Mouse (Mus musculus) MEL (cell line): Measurements from ENCODE around the gene C2. TPM values are rescaled to one million over a fixed set of nuclear protein-coding genes. Genes with fewer than 3 reads are reported as not detected.
A peak's percentile ranks its signal among the peaks of the same experiment; 100 is the strongest.

Source experiments
- DNase-seq: peaks from one replicate; pipeline ENCODE4 v3.0.0; 2011; ENCODE audit warnings: low read depth, low spot score
- H3K27ac ChIP-seq: 2 replicates; pipeline ENCODE4 v1.5.1; 2012; ENCODE audit warnings: low read depth, mild to moderate bottlenecking, control low read depth, low read length, moderate library complexity; ENCODE audit not compliant: control insufficient read depth
- H3K27me3 ChIP-seq, 2 experiments: fragments of 150-350 bp in 1 of 2; sonication (generic) in 1 of 2; 2 replicates each; pipeline ENCODE4 v1.6.1; 2012; ENCODE audit warnings: low read length in 2 of 2, mild to moderate bottlenecking in 2 of 2, improper control_type of control experiment in 1 of 2, moderate library complexity in 1 of 2; ENCODE audit not compliant: insufficient read depth in 2 of 2, control insufficient read depth in 1 of 2
- H3K36me3 ChIP-seq, 2 experiments: 2 replicates each; pipeline ENCODE4 v1.6.1; 2012 to 2014; ENCODE audit warnings: low read length in 2 of 2, improper control_type of control experiment in 1 of 2, inconsistent platforms in 1 of 2, mild to moderate bottlenecking in 1 of 2; ENCODE audit not compliant: insufficient read depth in 2 of 2, control insufficient read depth in 1 of 2
- H3K4me1 ChIP-seq, 2 experiments: fragments of 150-350 bp in 1 of 2; sonication (generic) in 1 of 2; 2 replicates each; pipeline ENCODE4 v1.6.1; 2012; ENCODE audit warnings: low read length in 2 of 2, improper control_type of control experiment in 1 of 2, mild to moderate bottlenecking in 1 of 2; ENCODE audit not compliant: insufficient read depth in 2 of 2, control insufficient read depth in 1 of 2
- H3K4me3 ChIP-seq, 2 experiments: fragments of 150-350 bp in 1 of 2; sonication (generic) in 1 of 2; 2 replicates each; pipeline ENCODE4 v1.5.1; 2012; ENCODE audit warnings: low read depth in 2 of 2, low read length in 2 of 2, mild to moderate bottlenecking in 2 of 2, moderate library complexity in 2 of 2, control low read depth in 1 of 2, improper control_type of control experiment in 1 of 2; ENCODE audit not compliant: control insufficient read depth in 1 of 2, insufficient read depth in 1 of 2
- H3K79me2 ChIP-seq: 2 replicates; pipeline ENCODE4 v1.6.1; 2012; ENCODE audit warnings: mild to moderate bottlenecking, low read length, moderate library complexity; ENCODE audit not compliant: control insufficient read depth, poor library complexity, insufficient read depth
- H3K9ac ChIP-seq: 2 replicates; pipeline ENCODE4 v1.6.1; 2012; ENCODE audit warnings: low read depth, mild to moderate bottlenecking, control low read depth, low read length, moderate library complexity; ENCODE audit not compliant: control insufficient read depth, poor library complexity, severe bottlenecking
- H3K9me3 ChIP-seq: fragments of 150-350 bp; sonication (generic); replicated peaks from 2 replicates; pipeline ENCODE4 v1.6.1; 2012; ENCODE audit warnings: mild to moderate bottlenecking, low read length, improper control_type of control experiment, moderate library complexity; ENCODE audit not compliant: insufficient read depth
- CHD2 ChIP-seq: IDR thresholded peaks from 2 replicates; pipeline ENCODE4 v1.6.1; 2011; ENCODE audit warnings: low read length, improper control_type of control experiment
- CTCF ChIP-seq, 3 experiments: IDR thresholded peaks in 2 of 3; conservative IDR thresholded peaks in 1 of 3; 2 replicates each; pipeline ENCODE4 v1.5.1; 2011 to 2012; ENCODE audit warnings: low read length in 3 of 3, low read depth in 2 of 3, mild to moderate bottlenecking in 2 of 3, improper control_type of control experiment in 1 of 3, inconsistent platforms in 1 of 3, mixed read lengths in 1 of 3, moderate library complexity in 1 of 3; ENCODE audit not compliant: control insufficient read depth in 1 of 3, insufficient read depth in 1 of 3, poor library complexity in 1 of 3, severe bottlenecking in 1 of 3
- GABPA ChIP-seq: IDR thresholded peaks from 2 replicates; pipeline ENCODE4 v1.6.1; 2012; ENCODE audit warnings: low read depth, mild to moderate bottlenecking, inconsistent platforms, low read length, improper control_type of control experiment, moderate library complexity
- HCFC1 ChIP-seq: IDR thresholded peaks from 2 replicates; pipeline ENCODE4 v1.6.1; 2012; ENCODE audit warnings: low read depth, mild to moderate bottlenecking, inconsistent platforms, low read length, improper control_type of control experiment, moderate library complexity
- KAT2A ChIP-seq: conservative IDR thresholded peaks from 2 replicates; pipeline ENCODE4 v1.6.1; 2012; ENCODE audit warnings: low read depth, low read length, improper control_type of control experiment, inconsistent platforms
- MAX ChIP-seq: IDR thresholded peaks from 2 replicates; pipeline ENCODE4 v1.6.1; 2011; ENCODE audit warnings: low read length, improper control_type of control experiment
- MAZ ChIP-seq: IDR thresholded peaks from 2 replicates; pipeline ENCODE4 v1.6.1; 2012; ENCODE audit warnings: low read depth, mild to moderate bottlenecking, inconsistent platforms, low read length, improper control_type of control experiment
- MXI1 ChIP-seq: IDR thresholded peaks from 2 replicates; pipeline ENCODE4 v1.6.1; 2011; ENCODE audit warnings: mild to moderate bottlenecking, low read depth, low read length, improper control_type of control experiment
- MYC ChIP-seq: IDR thresholded peaks from 2 replicates; pipeline ENCODE4 v1.6.1; 2011; ENCODE audit warnings: low read depth, mild to moderate bottlenecking, low read length, improper control_type of control experiment, moderate library complexity
- NELFE ChIP-seq: IDR thresholded peaks from 2 replicates; pipeline ENCODE4 v1.6.1; 2011; ENCODE audit warnings: low read depth, low read length, improper control_type of control experiment
- NRF1 ChIP-seq: IDR thresholded peaks from 2 replicates; pipeline ENCODE4 v1.6.1; 2014; ENCODE audit warnings: low read depth, mild to moderate bottlenecking, inconsistent platforms, low read length, improper control_type of control experiment, moderate library complexity; ENCODE audit not compliant: poor library complexity, insufficient read depth, severe bottlenecking
- POLR2A ChIP-seq, 2 experiments: IDR thresholded peaks; 2 replicates each; pipeline ENCODE4 v1.6.1; 2011 to 2012; ENCODE audit warnings: low read length in 2 of 2, mild to moderate bottlenecking in 2 of 2, control low read depth in 1 of 2, improper control_type of control experiment in 1 of 2, low read depth in 1 of 2, moderate library complexity in 1 of 2; ENCODE audit not compliant: control insufficient read depth in 1 of 2, insufficient read depth in 1 of 2, poor library complexity in 1 of 2
- POLR2AphosphoS2 ChIP-seq: IDR thresholded peaks from 2 replicates; pipeline ENCODE4 v1.6.1; 2011; ENCODE audit warnings: low read length, improper control_type of control experiment
- RAD21 ChIP-seq: IDR thresholded peaks from 2 replicates; pipeline ENCODE4 v1.6.1; 2011; ENCODE audit warnings: mild to moderate bottlenecking, low read depth, low read length, improper control_type of control experiment
- SIN3A ChIP-seq: IDR thresholded peaks from 2 replicates; pipeline ENCODE4 v1.6.1; 2012; ENCODE audit warnings: low read length, improper control_type of control experiment, inconsistent platforms
- SMC3 ChIP-seq: IDR thresholded peaks from 2 replicates; pipeline ENCODE4 v1.6.1; 2011; ENCODE audit warnings: low read depth, low read length, improper control_type of control experiment
- TCF12 ChIP-seq: IDR thresholded peaks from 2 replicates; pipeline ENCODE4 v1.6.1; 2014; ENCODE audit warnings: low read depth, mild to moderate bottlenecking, inconsistent platforms, low read length, improper control_type of control experiment, moderate library complexity
- USF1 ChIP-seq: IDR thresholded peaks from 2 replicates; pipeline ENCODE4 v1.6.1; 2014; ENCODE audit warnings: low read depth, mild to moderate bottlenecking, inconsistent platforms, low read length, improper control_type of control experiment, moderate library complexity
- USF2 ChIP-seq, 2 experiments: IDR thresholded peaks; 2 replicates each; pipeline ENCODE4 v1.6.1; 2011 to 2012; ENCODE audit warnings: improper control_type of control experiment in 2 of 2, low read length in 2 of 2, borderline replicate concordance in 1 of 2, inconsistent platforms in 1 of 2, low read depth in 1 of 2, mild to moderate bottlenecking in 1 of 2; ENCODE audit not compliant: insufficient read depth in 1 of 2
- ZC3H11A ChIP-seq: IDR thresholded peaks from 2 replicates; pipeline ENCODE4 v1.6.1; 2012; ENCODE audit warnings: low read depth, mild to moderate bottlenecking, inconsistent platforms, low read length, improper control_type of control experiment
- ZNF384 ChIP-seq: IDR thresholded peaks from 2 replicates; pipeline ENCODE4 v1.6.1; 2012; ENCODE audit warnings: low read depth, mild to moderate bottlenecking, inconsistent platforms, low read length, improper control_type of control experiment
- polyA plus RNA-seq, 2 experiments: library from polyadenylated mRNA; stranded (reverse) in 1 of 2; unstranded in 1 of 2; fragments of >175 nt in 1 of 2; fragments of >200 nt in 1 of 2; gene quantifications; 2 replicates each; pipeline versions ENCODE4 v1.2.1 to v1.2.4; 2012; ENCODE audit warnings: low replicate concordance in 2 of 2, low read depth in 1 of 2; ENCODE audit not compliant: insufficient read length in 2 of 2, insufficient read depth in 1 of 2, missing spikeins in 1 of 2
- total RNA-seq: library from RNA; depleted of rRNA; stranded (reverse); fragments of 300-350 nt; gene quantifications from 2 replicates; pipeline ENCODE4 v1.2.3, GENCODE M21; 2012; rRNA removed

C2 gene
- total RNA-seq: 1.6 and 2.2 TPM in 2 replicates
- 1 to 10 TPM in 1 of 2 experiments, not detected in 1; 9.4 TPM for polyA plus RNA-seq

GRCm38 (mm10) chr17:34898160-34898586, at the start of gene C2, which contains the start of gene Ehmt2:
Gene C2 (minus strand): TSS chr17:34898265.
Gene Ehmt2 (plus strand): TSS chr17:34898469.
- H3K4me3 ChIP-seq: peak within 1 kb of the TSS; percentile 75 to 88
- TF ChIP-seq NRF1 (peak; percentile 48; the same call in 1 of the 2 replicates), USF2 (IDR thresholded peaks at IDR 0.05; ENCODE audit: borderline replicate concordance in 1 of 2, insufficient read depth in 1 of 2, low read depth in 1 of 2, low read length in 2 of 2) (peak in 1 of 2 experiments; percentile 67; a peak in 3 of 4 replicates), HCFC1 (peak; percentile 65), CHD2 (no peak), USF1 (peak; percentile 92), KAT2A (peak; percentile 42; the same call in 1 of the 2 replicates), TCF12 (no peak), MAX (peak; percentile 91), NELFE (peak; percentile 78), POLR2AphosphoS2 (peak; percentile 17; the same call in 1 of the 2 replicates), MXI1 (peak; percentile 98), SIN3A (peak; percentile 85), ZC3H11A (no peak), MAZ (peak; percentile 81), MYC (peak; percentile 96), POLR2A (IDR thresholded peaks at IDR 0.05; ENCODE audit: control insufficient read depth in 1 of 2, insufficient read depth in 1 of 2, low read depth in 1 of 2, low read length in 2 of 2, poor library complexity in 1 of 2) (peak in 1 of 2 experiments; percentile 77; a peak in 1 of 4 replicates)
- peak within 1 kb of the TSS; percentile 90 for H3K27ac ChIP-seq
- peaks cover 0 to 21% of the 10 kb centered on the region in 2 experiments; a peak in 3 of 4 replicates for H3K4me1 ChIP-seq
- H3K27me3 ChIP-seq: no peaks in the 10 kb centered on the region
- H3K36me3 ChIP-seq: peaks cover 2 to 17% of the 10 kb centered on the region in 2 experiments; a peak in 3 of 4 replicates
- H3K9me3 ChIP-seq: no peaks in the 10 kb centered on the region
- H3K9ac ChIP-seq: peak within 1 kb of the TSS; percentile 86
- peak; percentile 83 for DNase-seq
- peaks cover 34% of the 10 kb centered on the region for H3K79me2 ChIP-seq

GRCm38 (mm10) chr17:34947606-34948005, 49.5 kb upstream of the C2 start:
- TF ChIP-seq USF2 (IDR thresholded peaks at IDR 0.05; ENCODE audit: borderline replicate concordance in 1 of 2, insufficient read depth in 1 of 2, low read depth in 1 of 2, low read length in 2 of 2): no peak
- TF ChIP-seq RAD21: peak; percentile 51
- TF ChIP-seq SMC3: peak; percentile 49; the same call in 1 of the 2 replicates
- no peak for TF ChIP-seq GABPA
- TF ChIP-seq CTCF (IDR thresholded peaks at IDR 0.05 in 2 of 3, conservative IDR thresholded peaks at IDR 0.05 in 1 of 3; ENCODE audit: control insufficient read depth in 1 of 3, insufficient read depth in 1 of 3, low read depth in 2 of 3, low read length in 3 of 3, poor library complexity in 1 of 3, severe bottlenecking in 1 of 3): peak; percentile 32 to 55 (median 55)
- 0 out of 2 replicates have a peak, but pooled peaks have one; percentile 37 for TF ChIP-seq ZNF384
- Histone ChIP-seq H3K4me3 (no peak overlapping the region), H3K79me2 (peaks cover 22% of the 10 kb centered on the region), H3K27ac (no peak overlapping the region), H3K9me3 (no peaks in the 10 kb centered on the region), H3K27me3 (no peaks in the 10 kb centered on the region), H3K36me3 (peaks cover 0 to 19% of the 10 kb centered on the region in 2 experiments; a peak in 3 of 4 replicates), H3K9ac (no peak overlapping the region), H3K4me1 (peaks cover 2 to 5% of the 10 kb centered on the region in 2 experiments; a peak in 3 of 4 replicates)
- peak; percentile 64 for DNase-seq
